Mouse (Mus musculus) heart, adult 11 months (tissue): ENCODE results near the gene Tlk2.

Experiments
- DNase-seq: peaks from one replicate; pipeline ENCODE4 v3.0.0; 2022

Tlk2 gene

GRCm38 (mm10) chr11:105164516-105165510, 13.8 kb upstream of the Tlk2 start:
- no peak for DNase-seq

- DNase-seq, result peak; percentile 83
Observed at GRCm38 (mm10) chr11:105166780-105167179, 11.8 kb upstream of the Tlk2 start.

GRCm38 (mm10) chr11:105179523-105179922, 916 bp downstream of the Tlk2 start:
- DNase-seq, result peak; percentile 82

GRCm38 (mm10) chr11:105180471-105181091, 2.0 kb downstream of the Tlk2 start:
- peak; percentile 95 for DNase-seq

GRCm38 (mm10) chr11:105181126-105181637, 2.6 kb downstream of the Tlk2 start:
- DNase-seq, result peak; percentile 100

- peak; percentile 95 for DNase-seq
Observed at GRCm38 (mm10) chr11:105181689-105182460, 3.3 kb downstream of the Tlk2 start.

- DNase-seq, result no peak
Observed at GRCm38 (mm10) chr11:105182461-105182855, 3.9 kb downstream of the Tlk2 start.

GRCm38 (mm10) chr11:105184678-105185077, 6.1 kb downstream of the Tlk2 start:
- DNase-seq, result peak; percentile 75

- DNase-seq, result peak; percentile 61
Observed at GRCm38 (mm10) chr11:105192186-105192585, 13.6 kb downstream of the Tlk2 start.

GRCm38 (mm10) chr11:105196893-105197662, 18.5 kb downstream of the Tlk2 start:
- peak; percentile 42 for DNase-seq

- DNase-seq, result peak; percentile 81
Observed at GRCm38 (mm10) chr11:105202403-105202802, 23.8 kb downstream of the Tlk2 start.

- peak; percentile 23 for DNase-seq
Observed at GRCm38 (mm10) chr11:105210007-105210406, 31.4 kb downstream of the Tlk2 start.

- DNase-seq, result peak; percentile 1
Observed at GRCm38 (mm10) chr11:105214257-105214656, 35.6 kb downstream of the Tlk2 start.

GRCm38 (mm10) chr11:105217771-105218170, 39.2 kb downstream of the Tlk2 start:
- DNase-seq, result peak; percentile 23

GRCm38 (mm10) chr11:105234501-105234900, 55.9 kb downstream of the Tlk2 start:
- DNase-seq, result no peak

- no peak for DNase-seq
Observed at GRCm38 (mm10) chr11:105240991-105241390, 62.4 kb downstream of the Tlk2 start.

GRCm38 (mm10) chr11:105246369-105246768, 67.8 kb downstream of the Tlk2 start:
- DNase-seq, result no peak

GRCm38 (mm10) chr11:105246785-105247184, 68.2 kb downstream of the Tlk2 start:
- DNase-seq, result no peak

GRCm38 (mm10) chr11:105247321-105247720, 68.7 kb downstream of the Tlk2 start:
- DNase-seq, result no peak

- peak; percentile 89 for DNase-seq
Observed at GRCm38 (mm10) chr11:105259733-105260132, 81.1 kb downstream of the Tlk2 start.

- no peak for DNase-seq
Observed at GRCm38 (mm10) chr11:105261116-105261515, 82.5 kb downstream of the Tlk2 start.
